8 mouse cellular contexts compared by ENCODE assay signal in genomic region chr6:84061328-84061727, GRCm38 (mm10). TPM values are rescaled to one million over a fixed set of nuclear protein-coding genes. Genes with fewer than 3 reads are reported as not detected.
DNase-seq lines count a peak whose midpoint lies in the region; ATAC-seq and TF ChIP-seq lines count a peak whose summit lies in the region.

No protein-coding gene starts in this region.

- no peak for TF ChIP-seq POLR2A in bone marrow, adult 2 months (IDR thresholded peaks at IDR 0.05; ENCODE audit: borderline replicate concordance, control insufficient read depth, low read depth, low read length)

- H3K4me2 ChIP-seq in forebrain, postnatal 0 days (ENCODE audit: low read depth), result no peak overlapping the region
- no peak overlapping the region for H3K4me2 ChIP-seq in lung, postnatal 0 days (replicated peaks; ENCODE audit: low read depth, low read length)

- peak; percentile 61 for ATAC-seq in forebrain, postnatal 0 days
- peak; percentile 56; the same call in 1 of the 2 replicates for ATAC-seq in lung, postnatal 0 days

- TF ChIP-seq EP300 in lung, postnatal 0 days (IDR thresholded peaks at IDR 0.05), result no peak

- peak; percentile 24 for DNase-seq in cerebellum, adult 11 months
- DNase-seq in cerebellum, adult 11-12 months, result no peak
- peak; percentile 69 for DNase-seq in 416B (ENCODE audit: low read depth)
- DNase-seq in forebrain, postnatal 0 days, result peak; percentile 80
- peak; percentile 27 to 56 for DNase-seq in kidney, adult 8-10 months
- peak; percentile 64 for DNase-seq in lung, postnatal 0 days (ENCODE audit: low spot score)
- peak; percentile 9 for DNase-seq in spleen, adult 12 weeks (ENCODE audit: low spot score)

- H3K9me3 ChIP-seq in forebrain, postnatal 0 days (ENCODE audit: low read length), result no peaks in the 10 kb centered on the region
- H3K9me3 ChIP-seq in lung, postnatal 0 days (ENCODE audit: low read length), result no peaks in the 10 kb centered on the region

- H3K9ac ChIP-seq in forebrain, postnatal 0 days, result no peak overlapping the region
- H3K9ac ChIP-seq in lung, postnatal 0 days (replicated peaks; ENCODE audit: low read depth), result no peak overlapping the region

- no peak overlapping the region for H3K4me3 ChIP-seq in bone marrow, adult 2 months (replicated peaks; ENCODE audit: control insufficient read depth, low read depth, low read length)
- no peak overlapping the region for H3K4me3 ChIP-seq in forebrain, postnatal 0 days (ENCODE audit: low read depth, low read length)
- H3K4me3 ChIP-seq in lung, postnatal 0 days (ENCODE audit: low read depth, low read length), result no peak overlapping the region

- no peaks in the 10 kb centered on the region for H3K27me3 ChIP-seq in forebrain, postnatal 0 days (ENCODE audit: insufficient read depth, low read length)
- H3K27me3 ChIP-seq in lung, postnatal 0 days (replicated peaks; ENCODE audit: insufficient read depth, low read length), result no peaks in the 10 kb centered on the region

- no peaks in the 10 kb centered on the region for H3K36me3 ChIP-seq in forebrain, postnatal 0 days (ENCODE audit: insufficient read depth)
- H3K36me3 ChIP-seq in lung, postnatal 0 days (ENCODE audit: insufficient read depth, low read length), result no peaks in the 10 kb centered on the region

- H3K27ac ChIP-seq in bone marrow, adult 2 months (ENCODE audit: control insufficient read depth, insufficient read depth, low read depth, low read length, poor library complexity), result no peak overlapping the region
- H3K27ac ChIP-seq in forebrain, postnatal 0 days (ENCODE audit: low read depth, low read length), result no peak overlapping the region
- H3K27ac ChIP-seq in lung, postnatal 0 days (ENCODE audit: low read length), result no peak overlapping the region

- H3K4me1 ChIP-seq in bone marrow, adult 2 months (ENCODE audit: control insufficient read depth, insufficient read depth, low read length), result no peaks in the 10 kb centered on the region
- H3K4me1 ChIP-seq in forebrain, postnatal 0 days (ENCODE audit: insufficient read depth), result no peaks in the 10 kb centered on the region
- no peaks in the 10 kb centered on the region; the same call in 1 of the 2 replicates for H3K4me1 ChIP-seq in lung, postnatal 0 days (ENCODE audit: insufficient read depth, low read depth, low read length)

- TF ChIP-seq CTCF in bone marrow, adult 2 months (IDR thresholded peaks at IDR 0.05; ENCODE audit: control insufficient read depth, insufficient read depth, low read length), result peak; percentile 80
- peak; percentile 93 for TF ChIP-seq CTCF in forebrain, postnatal 0 days (IDR thresholded peaks at IDR 0.05; ENCODE audit: low read depth)
- TF ChIP-seq CTCF in lung, postnatal 0 days (IDR thresholded peaks at IDR 0.05), result peak; percentile 94

- 6% methylated on average over 5 of the region's 5 CpGs for WGBS in bone marrow, adult 2 months
- WGBS in forebrain, postnatal 0 days, result 7% methylated on average over 5 of the region's 5 CpGs
- 2% methylated on average over 5 of the region's 5 CpGs for WGBS in lung, postnatal 0 days

RNA-seq across cellular contexts. Expression of gene Dysf, which starts 52.9 kb away (rescaled TPM):
- polyA plus RNA-seq in bone marrow, adult 2 months (2011; ENCODE audit: insufficient read depth, insufficient read length, low replicate concordance, missing spikeins), result 4.9 and 8.9 TPM in 2 replicates
- total RNA-seq in forebrain, postnatal 0 days (2014; rRNA removed), result 1.0 and 1.3 TPM in 2 replicates
- polyA plus RNA-seq in forebrain, postnatal 0 days (2015; fragmentation: Nextera tagmentation; extraction: Ambion mirVana), result 0.47 and 1.4 TPM in 2 replicates
- 6.3 and 6.6 TPM in 2 replicates for polyA plus RNA-seq in lung, postnatal 0 days (2015; fragmentation: Nextera tagmentation; extraction: Ambion mirVana)
